Mouse (Mus musculus): ENCODE results near the gene Cfap100. TPM values are rescaled to one million over a fixed set of nuclear protein-coding genes. Genes with fewer than 3 reads are reported as not detected.

Gene Cfap100
- polyA plus RNA-seq, 2 experiments, result 0.01 to 0.06 TPM

GRCm38 (mm10) chr6:90450697-90451096, 22.1 kb upstream of the Cfap100 start:
- no peak overlapping the region for H3K27ac ChIP-seq

GRCm38 (mm10) chr6:90450179-90450578, 21.6 kb upstream of the Cfap100 start:
- Histone ChIP-seq H3K4me1 (replicated peaks; ENCODE audit: control insufficient read depth in 2 of 2, insufficient read depth in 2 of 2, low read length in 1 of 2) (no peaks in the 10 kb centered on the region), H3K4me3 (ENCODE audit: insufficient read depth in 1 of 2, low read depth in 2 of 2, low read length in 2 of 2) (no peak overlapping the region), H3K36me3 (replicated peaks; ENCODE audit: control insufficient read depth, insufficient read depth, low read depth) (no peaks in the 10 kb centered on the region), H3K4me2 (ENCODE audit: low read depth) (no peak overlapping the region), H3K27ac (no peak overlapping the region), H3K9ac (replicated peaks) (no peak overlapping the region), H3K27me3 (ENCODE audit: control insufficient read depth, insufficient read depth, low read length) (no peaks in the 10 kb centered on the region), H3K9me3 (ENCODE audit: control insufficient read depth, low read length) (no peaks in the 10 kb centered on the region)
- 14% methylated on average over 7 of the region's 7 CpGs for WGBS (ENCODE audit: insufficient replicate concordance)
- ATAC-seq (ENCODE audit: insufficient read depth) (no peak), DNase-seq (ENCODE audit: low read depth in 3 of 3, low spot score in 3 of 3) (peak in 1 of 3 experiments; percentile 31)
- TF ChIP-seq CTCF (IDR thresholded peaks at IDR 0.05; ENCODE audit: low read depth) (peak; percentile 78), EP300 (IDR thresholded peaks at IDR 0.05; ENCODE audit: low read depth) (no peak)

More at GRCm38 (mm10) chr6:90450697-90451096, 22.1 kb upstream of the Cfap100 start:
- Histone ChIP-seq H3K9me3 (ENCODE audit: control insufficient read depth, low read length) (no peaks in the 10 kb centered on the region), H3K4me3 (ENCODE audit: insufficient read depth in 1 of 2, low read depth in 2 of 2, low read length in 2 of 2) (no peak overlapping the region), H3K4me1 (replicated peaks; ENCODE audit: control insufficient read depth in 2 of 2, insufficient read depth in 2 of 2, low read length in 1 of 2) (no peaks in the 10 kb centered on the region), H3K36me3 (replicated peaks; ENCODE audit: control insufficient read depth, insufficient read depth, low read depth) (no peaks in the 10 kb centered on the region), H3K4me2 (ENCODE audit: low read depth) (no peak overlapping the region), H3K27me3 (ENCODE audit: control insufficient read depth, insufficient read depth, low read length) (no peaks in the 10 kb centered on the region), H3K9ac (replicated peaks) (no peak overlapping the region)
- 55% methylated on average over 5 of the region's 5 CpGs for WGBS (ENCODE audit: insufficient replicate concordance)
- no peak for DNase-seq (ENCODE audit: low read depth in 3 of 3, low spot score in 3 of 3)
- no peak for ATAC-seq (ENCODE audit: insufficient read depth)
- TF ChIP-seq EP300 (IDR thresholded peaks at IDR 0.05; ENCODE audit: low read depth), result no peak
- TF ChIP-seq CTCF (IDR thresholded peaks at IDR 0.05; ENCODE audit: low read depth), result no peak

- TF ChIP-seq EP300 (IDR thresholded peaks at IDR 0.05; ENCODE audit: low read depth), result no peak
- no peak for TF ChIP-seq CTCF (IDR thresholded peaks at IDR 0.05; ENCODE audit: low read depth)
- ATAC-seq (ENCODE audit: insufficient read depth) (no peak), DNase-seq (ENCODE audit: low read depth in 3 of 3, low spot score in 3 of 3) (no peak)
- Histone ChIP-seq H3K36me3 (replicated peaks; ENCODE audit: control insufficient read depth, insufficient read depth, low read depth) (no peaks in the 10 kb centered on the region), H3K27ac (no peak overlapping the region), H3K4me3 (ENCODE audit: insufficient read depth in 1 of 2, low read depth in 2 of 2, low read length in 2 of 2) (no peak overlapping the region), H3K27me3 (ENCODE audit: control insufficient read depth, insufficient read depth, low read length) (no peaks in the 10 kb centered on the region), H3K9me3 (ENCODE audit: control insufficient read depth, low read length) (no peaks in the 10 kb centered on the region), H3K9ac (replicated peaks) (no peak overlapping the region), H3K4me2 (ENCODE audit: low read depth) (no peak overlapping the region), H3K4me1 (replicated peaks; ENCODE audit: control insufficient read depth in 2 of 2, insufficient read depth in 2 of 2, low read length in 1 of 2) (no peaks in the 10 kb centered on the region)
- 41% methylated on average over 4 of the region's 4 CpGs for WGBS (ENCODE audit: insufficient replicate concordance)
Measured at GRCm38 (mm10) chr6:90446883-90447282, 18.3 kb upstream of the Cfap100 start.

GRCm38 (mm10) chr6:90437041-90437440, 8.4 kb upstream of the Cfap100 start:
- H3K27ac ChIP-seq, result no peak overlapping the region
- H3K4me1 ChIP-seq (replicated peaks; ENCODE audit: control insufficient read depth in 2 of 2, insufficient read depth in 2 of 2, low read length in 1 of 2), result peaks cover 0 to 5% of the 10 kb centered on the region in 2 experiments; a peak in 1 of 4 replicates
- no peak overlapping the region for H3K4me3 ChIP-seq (ENCODE audit: insufficient read depth in 1 of 2, low read depth in 2 of 2, low read length in 2 of 2)
- no peak for ATAC-seq (ENCODE audit: insufficient read depth)
- no peaks in the 10 kb centered on the region for H3K36me3 ChIP-seq (replicated peaks; ENCODE audit: control insufficient read depth, insufficient read depth, low read depth)
- no peak overlapping the region for H3K4me2 ChIP-seq (ENCODE audit: low read depth)
- no peak for TF ChIP-seq EP300 (IDR thresholded peaks at IDR 0.05; ENCODE audit: low read depth)
- TF ChIP-seq CTCF (IDR thresholded peaks at IDR 0.05; ENCODE audit: low read depth), result no peak
- no peaks in the 10 kb centered on the region for H3K9me3 ChIP-seq (ENCODE audit: control insufficient read depth, low read length)
- no peak overlapping the region for H3K9ac ChIP-seq (replicated peaks)
- 70% methylated on average over 3 of the region's 3 CpGs for WGBS (ENCODE audit: insufficient replicate concordance)
- no peaks in the 10 kb centered on the region for H3K27me3 ChIP-seq (ENCODE audit: control insufficient read depth, insufficient read depth, low read length)
- DNase-seq (ENCODE audit: low read depth in 3 of 3, low spot score in 3 of 3), result no peak

- H3K9me3 ChIP-seq (ENCODE audit: control insufficient read depth, low read length), result no peaks in the 10 kb centered on the region
Measured at GRCm38 (mm10) chr6:90436192-90436907, 7.8 kb upstream of the Cfap100 start.

More at GRCm38 (mm10) chr6:90436192-90436907, 7.8 kb upstream of the Cfap100 start:
- DNase-seq (ENCODE audit: low read depth in 3 of 3, low spot score in 3 of 3) (no peak), ATAC-seq (ENCODE audit: insufficient read depth) (no peak)
- H3K9ac ChIP-seq (replicated peaks), result no peak overlapping the region
- H3K4me3 ChIP-seq (ENCODE audit: insufficient read depth in 1 of 2, low read depth in 2 of 2, low read length in 2 of 2), result no peak overlapping the region
- no peaks in the 10 kb centered on the region for H3K27me3 ChIP-seq (ENCODE audit: control insufficient read depth, insufficient read depth, low read length)
- peaks cover 0 to 5% of the 10 kb centered on the region in 2 experiments; a peak in 1 of 4 replicates for H3K4me1 ChIP-seq (replicated peaks; ENCODE audit: control insufficient read depth in 2 of 2, insufficient read depth in 2 of 2, low read length in 1 of 2)
- whole genome bisulfite sequencing (ENCODE audit: insufficient replicate concordance), result 57% methylated on average over 10 of the region's 10 CpGs
- H3K4me2 ChIP-seq (ENCODE audit: low read depth), result no peak overlapping the region
- no peak overlapping the region for H3K27ac ChIP-seq
- no peaks in the 10 kb centered on the region for H3K36me3 ChIP-seq (replicated peaks; ENCODE audit: control insufficient read depth, insufficient read depth, low read depth)
- TF ChIP-seq EP300 (IDR thresholded peaks at IDR 0.05; ENCODE audit: low read depth) (no peak), CTCF (IDR thresholded peaks at IDR 0.05; ENCODE audit: low read depth) (no peak)

Data from liver, embryonic 14.5 days (tissue).